Mouse (Mus musculus): ENCODE data around the gene Has1.
"Not testable (repeated sequence)": the region's sequence is repeated elsewhere in the genome, so short reads cannot be mapped to it uniquely, and the experiment has no call there.

Gene Has1

DNA sequence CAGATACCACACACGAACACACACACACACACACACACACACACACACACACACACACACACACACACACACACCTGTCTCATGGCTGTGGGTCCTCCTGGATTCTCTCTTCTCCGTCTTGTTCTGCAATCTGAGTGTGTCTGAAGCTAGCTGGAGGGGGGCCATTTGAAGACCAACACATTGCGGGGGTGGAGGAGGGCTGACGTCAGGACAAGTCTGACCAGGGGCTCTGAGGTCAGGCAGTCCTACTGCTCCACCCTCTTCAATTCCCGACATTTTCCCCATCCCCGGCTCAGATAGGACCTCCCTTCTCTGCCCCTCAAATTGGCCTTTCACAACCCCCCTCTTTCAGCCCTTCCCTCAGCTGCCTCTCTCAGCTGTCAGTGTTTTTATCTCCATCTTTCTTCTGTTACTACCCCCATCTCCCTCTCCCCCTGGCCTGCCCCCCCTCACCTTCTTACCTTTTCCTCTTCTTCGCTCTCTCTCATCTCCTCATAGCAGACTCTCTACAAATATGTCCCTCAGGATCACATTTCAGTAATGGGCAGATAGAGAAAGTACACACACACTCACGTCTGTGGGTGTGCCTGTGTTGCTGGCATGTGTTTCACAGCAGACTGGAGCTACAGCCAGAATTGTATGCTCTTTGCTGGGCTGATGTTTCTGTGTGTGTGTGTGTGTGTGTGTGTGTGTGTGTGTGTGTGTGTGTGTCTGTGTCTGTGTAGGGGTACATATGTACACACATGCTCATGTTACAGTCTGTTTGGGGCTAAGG lies at the start of gene Has1:
Has1 (minus strand) TSS at position 142 of the 775 bp plus-strand sequence.
- DNase-seq = no peak

- DNase-seq = no peak
These were observed 45.8 kb upstream of the Has1 start for GRCm38 (mm10) chr17:17900768-17901167.

GRCm38 (mm10) chr17:17899268-17899667 lies 44.3 kb upstream of the Has1 start:
- no peak for DNase-seq

DNA sequence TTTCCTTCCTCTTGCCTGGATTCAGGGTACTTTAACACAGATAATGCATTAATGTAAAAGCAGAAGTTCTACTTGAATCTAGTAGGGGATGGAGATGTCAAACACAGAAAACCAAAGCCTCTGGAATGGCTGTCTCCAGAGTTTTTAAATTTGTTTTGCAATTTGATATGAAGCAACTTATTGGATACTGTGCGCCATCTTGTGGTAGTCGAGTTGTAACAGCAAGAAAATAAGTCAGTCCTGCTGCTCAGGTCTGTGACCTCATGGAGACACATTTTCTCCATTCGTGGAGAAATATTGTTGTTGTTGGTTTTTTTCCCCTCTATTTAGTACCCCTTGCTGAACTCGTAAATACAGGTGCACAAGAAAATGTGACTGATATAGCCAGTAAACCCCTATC lies 41.0 kb upstream of the Has1 start:
- peak; percentile 10 for DNase-seq

- DNase-seq = no peak
These were observed 34.9 kb upstream of the Has1 start for GRCm38 (mm10) chr17:17889732-17890425.

DNA sequence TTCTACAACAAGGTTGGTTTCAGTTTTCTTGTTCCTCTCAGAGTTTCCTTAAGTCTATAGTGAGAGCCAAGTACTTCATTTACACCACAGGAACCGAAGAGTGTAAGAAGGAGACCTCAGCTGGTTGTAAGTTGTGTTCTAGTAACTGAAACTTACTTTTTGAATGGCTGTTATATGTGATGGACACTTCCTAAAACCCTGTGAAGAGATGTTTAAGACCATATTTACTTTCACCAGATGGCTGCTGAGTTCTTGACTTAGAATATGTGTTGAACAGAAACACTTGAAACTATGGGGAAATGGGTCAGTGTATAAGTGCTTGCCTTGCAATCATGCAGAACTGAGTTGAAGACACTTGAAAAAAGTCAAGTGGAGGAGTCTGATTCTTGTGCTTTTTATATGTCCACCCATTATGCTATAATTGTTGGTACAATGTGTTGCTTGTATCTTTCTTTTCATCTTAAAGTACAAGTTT lies 32.8 kb upstream of the Has1 start, which contains the start of the genes Fpr2 and Fpr3:
Fpr2 (plus strand) TSS at position 51 of the 475 bp plus-strand sequence.
Fpr3 (plus strand) TSS at position 79 of the 475 bp plus-strand sequence.
- no peak for DNase-seq

GRCm38 (mm10) chr17:17883840-17884239 lies 28.8 kb upstream of the Has1 start, which contains the start of gene Fpr1:
Gene Fpr1, minus strand, starts transcription at chr17:17883940.
- no peak for DNase-seq

GRCm38 (mm10) chr17:17882672-17883071 lies 27.7 kb upstream of the Has1 start:
- DNase-seq = no peak

- no peak for DNase-seq
These were observed 24.3 kb upstream of the Has1 start for GRCm38 (mm10) chr17:17879347-17879746.

GRCm38 (mm10) chr17:17871697-17872096 lies 16.7 kb upstream of the Has1 start:
- no peak for DNase-seq

DNA sequence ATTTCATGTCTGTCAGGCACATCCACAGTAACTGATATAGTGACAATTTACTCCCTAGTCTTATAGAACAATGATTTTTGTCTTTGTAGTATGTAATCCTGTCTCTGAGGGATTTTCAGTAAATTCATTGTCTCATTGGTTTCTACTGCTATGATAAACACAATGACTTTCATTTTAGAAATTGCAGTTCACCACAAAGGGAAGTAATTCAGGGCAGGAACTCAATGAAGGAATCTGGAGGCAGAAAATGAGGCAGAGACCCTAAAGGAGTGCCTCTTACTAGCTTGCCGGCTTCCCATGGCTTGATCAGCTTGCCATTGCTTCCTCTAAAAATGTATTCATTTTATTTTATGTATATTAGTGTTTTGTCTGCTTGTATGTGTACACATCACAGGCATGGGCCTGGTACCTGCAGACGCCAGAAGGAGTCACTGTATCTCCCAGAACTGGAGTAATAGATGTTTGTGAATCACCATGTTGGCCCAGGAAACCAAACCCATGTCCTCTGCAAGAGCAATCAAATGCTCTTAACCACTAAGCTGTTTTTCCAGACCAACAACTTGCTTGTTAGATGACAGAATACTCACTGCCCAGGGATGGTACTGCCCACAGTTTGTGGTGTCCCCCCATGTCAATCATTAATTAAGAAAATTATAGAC lies 16.0 kb upstream of the Has1 start:
- no peak for DNase-seq

DNA sequence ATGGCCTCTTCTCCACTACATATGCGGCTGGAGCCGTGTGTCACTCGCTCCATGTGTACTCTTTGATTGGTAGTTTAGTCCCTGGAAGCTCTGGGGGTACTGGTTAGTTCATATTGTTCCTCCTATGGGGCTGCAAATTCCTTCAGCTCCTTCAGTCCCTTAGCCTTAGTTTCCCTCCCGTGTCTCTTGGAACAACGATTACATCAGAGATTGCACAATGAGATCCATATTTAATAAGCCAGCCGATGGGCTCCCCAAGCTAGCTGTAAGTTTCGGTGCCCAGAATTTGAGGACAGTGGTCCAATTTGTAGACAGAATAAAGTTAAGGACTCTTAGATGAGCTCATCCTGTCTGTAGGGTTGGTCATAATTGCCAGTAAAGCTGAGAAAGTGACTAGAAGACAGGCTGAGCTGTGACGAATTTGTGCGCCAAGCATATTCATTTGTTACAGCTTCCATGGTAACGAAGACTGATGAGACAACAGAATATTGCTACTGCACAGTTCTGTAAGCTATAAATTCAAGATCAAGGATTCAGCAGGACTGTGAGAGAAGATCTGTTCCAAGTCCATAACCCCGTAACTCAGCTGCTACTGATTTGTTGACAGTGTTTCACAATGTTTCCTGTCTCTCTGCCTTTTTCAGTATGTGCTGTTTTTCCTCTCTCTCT lies 11.9 kb upstream of the Has1 start:
- DNase-seq = no peak

GRCm38 (mm10) chr17:17865168-17865567 lies 10.2 kb upstream of the Has1 start:
- no peak for DNase-seq

GRCm38 (mm10) chr17:17862360-17862759 lies 7.4 kb upstream of the Has1 start:
- no peak for DNase-seq

DNA sequence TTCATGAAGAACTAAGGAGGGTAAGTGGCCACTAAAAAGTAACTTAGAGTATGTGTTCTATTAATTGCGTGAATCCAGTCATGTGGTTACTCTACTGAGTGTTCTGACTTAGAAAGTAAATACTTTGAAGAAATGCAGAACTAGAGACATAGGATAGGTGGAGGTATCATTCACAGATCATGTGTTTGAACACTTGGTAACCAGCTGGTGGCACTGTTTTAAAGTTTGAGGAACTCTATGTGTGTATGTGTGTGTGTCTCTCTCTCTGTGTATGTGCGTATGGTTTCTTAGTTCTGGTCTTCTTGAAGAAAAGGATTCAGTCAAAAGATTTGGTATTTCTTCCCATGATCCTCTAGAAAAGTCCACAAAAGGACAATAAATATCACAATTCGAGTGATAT lies 5.1 kb upstream of the Has1 start:
- DNase-seq = no peak

DNA sequence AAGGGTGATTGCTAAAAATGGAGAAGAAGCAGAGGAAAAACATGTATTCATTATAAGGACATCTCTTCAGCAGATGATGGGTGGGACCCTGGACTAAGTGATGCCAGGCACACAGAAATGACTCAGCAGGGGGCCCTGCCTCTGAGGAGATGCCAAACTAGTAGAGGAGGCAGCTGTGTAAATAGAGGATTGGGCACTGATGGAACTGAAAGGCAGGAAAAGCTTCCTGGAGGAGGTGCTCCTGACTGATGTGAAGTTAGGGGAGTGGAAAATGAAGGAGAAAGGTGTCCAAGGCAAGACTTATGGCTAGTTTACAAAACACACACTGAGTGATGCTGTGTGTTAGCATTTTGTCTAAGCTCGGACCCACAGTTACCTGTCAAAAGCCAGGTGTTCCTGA lies 2.4 kb upstream of the Has1 start:
- DNase-seq = no peak

- no peak for DNase-seq
These were observed 1.6 kb upstream of the Has1 start for GRCm38 (mm10) chr17:17856612-17857011.

- no peak for DNase-seq
These were observed 4.9 kb downstream of the Has1 start for GRCm38 (mm10) chr17:17849906-17850712.

DNA sequence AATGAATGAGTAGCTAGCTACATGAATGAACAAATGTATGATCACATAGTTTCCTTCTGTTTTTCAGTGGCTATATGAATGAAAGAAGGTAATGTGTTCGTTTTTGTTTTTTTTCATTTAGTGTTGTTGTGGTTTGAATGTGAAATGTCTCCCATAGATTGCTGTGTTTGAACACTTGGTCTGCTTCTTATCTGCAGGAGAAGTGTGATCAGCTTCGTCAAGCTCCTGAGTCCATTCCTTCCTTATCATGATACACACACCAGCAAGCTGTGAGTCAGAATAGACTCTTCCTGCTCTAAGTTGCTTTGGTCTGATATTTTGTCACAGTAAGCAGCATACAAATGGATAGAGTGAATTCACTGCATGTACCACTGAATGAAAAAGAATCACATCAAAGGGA lies 6.0 kb downstream of the Has1 start:
- DNase-seq = no peak

DNA sequence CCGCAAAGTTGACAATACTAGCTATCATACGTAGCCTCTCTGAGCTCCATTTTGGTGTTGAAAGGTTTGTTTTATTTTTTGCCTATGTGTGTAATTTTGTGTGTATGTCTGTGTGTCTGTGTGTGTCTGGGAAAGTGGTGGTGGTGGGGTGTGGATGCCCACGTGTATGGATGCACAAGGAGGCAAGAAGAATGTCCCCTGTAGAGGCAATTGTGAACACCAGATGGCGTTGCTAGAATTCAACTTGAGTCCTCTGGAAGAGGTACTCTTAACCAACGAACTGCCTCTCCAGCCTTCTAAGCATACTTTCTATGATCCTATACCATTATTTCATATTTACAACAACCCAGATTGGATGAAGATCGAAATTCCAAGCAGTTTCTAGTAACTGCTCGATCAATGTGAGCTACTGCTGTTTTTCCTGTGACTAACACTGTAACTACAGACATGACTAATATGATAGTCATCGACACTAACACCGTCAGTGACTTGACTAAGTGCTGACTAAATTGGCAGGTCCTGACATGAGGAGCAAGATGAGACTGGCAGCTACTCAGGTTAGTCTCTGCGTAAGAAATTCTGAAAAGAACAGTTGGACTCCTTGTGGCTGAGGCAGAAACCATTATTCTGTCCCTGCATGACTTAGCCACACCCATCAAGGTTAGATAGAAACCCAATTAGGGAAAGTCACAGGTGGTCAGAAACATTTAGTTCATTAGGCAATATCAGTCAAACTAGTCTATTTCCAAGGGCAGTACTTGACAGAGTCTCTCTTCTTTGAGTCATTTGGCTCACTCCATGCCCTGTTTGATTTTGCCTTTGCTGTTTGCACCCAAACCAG lies 9.6 kb downstream of the Has1 start:
- DNase-seq = no peak

GRCm38 (mm10) chr17:17844606-17845005 lies 10.4 kb downstream of the Has1 start:
- not testable (repeated sequence) for DNase-seq
